Mouse (Mus musculus) testis, adult 2 months (tissue): Measurements from ENCODE around the gene Mul1.

Experiments used
- CTCF ChIP-seq: fragments of 200-500 bp; IDR thresholded peaks from 2 replicates; pipeline ENCODE4 v1.5.1; 2012; ENCODE audit warnings: low read depth, mild to moderate bottlenecking, inconsistent platforms, low read length, moderate library complexity; ENCODE audit not compliant: control insufficient read depth, insufficient read depth, insufficient replicate concordance
- POLR2A ChIP-seq: fragments of 200-500 bp; IDR thresholded peaks from 2 replicates; pipeline ENCODE4 v1.6.1; 2012; ENCODE audit warnings: low read depth, mild to moderate bottlenecking, inconsistent platforms, low read length, moderate library complexity; ENCODE audit not compliant: control insufficient read depth

DNA sequence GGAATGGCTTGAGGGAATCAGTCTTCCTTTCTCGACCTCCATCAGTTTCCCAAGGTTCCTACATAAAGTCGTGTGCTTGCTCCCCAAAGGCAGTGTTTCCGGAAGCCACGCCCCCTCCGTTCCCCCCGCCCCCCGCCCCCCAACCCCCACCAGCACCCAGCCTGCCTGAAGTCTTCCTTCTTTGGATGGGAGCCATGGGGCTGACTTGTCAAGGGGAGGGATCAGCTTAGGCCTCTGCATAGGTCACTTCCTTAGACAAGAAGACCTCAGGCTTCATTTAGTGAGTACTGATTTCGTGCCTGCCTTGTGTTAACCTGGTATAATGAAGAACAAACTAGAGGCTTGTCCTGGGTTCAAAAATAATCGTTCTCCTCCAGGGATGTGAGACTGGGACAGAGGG, 26.4 kb downstream of the Mul1 start:
- TF ChIP-seq CTCF (no peak), POLR2A (no peak)
